Mouse (Mus musculus) myocyte (in vitro differentiated cells): Measurements from ENCODE around the gene Selenon.

Experiments used
- CEBPB ChIP-seq: IDR thresholded peaks from 2 replicates; pipeline ENCODE4 v1.6.1; 2011; ENCODE audit warnings: mild to moderate bottlenecking, moderate library complexity; ENCODE audit not compliant: poor library complexity, insufficient read depth, severe bottlenecking
- E2F4 ChIP-seq: IDR thresholded peaks from one replicate; pipeline ENCODE4 v1.6.1; 2011; ENCODE audit warnings: mild to moderate bottlenecking, control low read depth, moderate library complexity; ENCODE audit not compliant: insufficient read depth
- MAX ChIP-seq: IDR thresholded peaks from one replicate; pipeline ENCODE4 v1.6.1; 2011; ENCODE audit warnings: low read depth, mild to moderate bottlenecking, control low read depth
- MYOD1 ChIP-seq, 3 experiments: IDR thresholded peaks; one replicate each; pipeline ENCODE4 v1.6.1; 2011; ENCODE audit warnings: control low read depth in 2 of 3, low read depth in 2 of 3, mild to moderate bottlenecking in 2 of 3, moderate library complexity in 1 of 3; ENCODE audit not compliant: insufficient read length in 2 of 3, control insufficient read depth in 1 of 3
- MYOG ChIP-seq, 3 experiments: IDR thresholded peaks; one replicate each; pipeline ENCODE4 v1.6.1; 2011; ENCODE audit warnings: control low read depth in 2 of 3, low read depth in 2 of 3, mild to moderate bottlenecking in 2 of 3; ENCODE audit not compliant: insufficient read length in 2 of 3, control insufficient read depth in 1 of 3, insufficient read depth in 1 of 3
- POLR2A ChIP-seq: IDR thresholded peaks from one replicate; pipeline ENCODE4 v1.6.1; 2011; ENCODE audit warnings: low read depth, mild to moderate bottlenecking, control low read depth, moderate library complexity; ENCODE audit not compliant: insufficient read length
- POLR2AphosphoS2 ChIP-seq: IDR thresholded peaks from one replicate; pipeline ENCODE4 v1.6.1; 2011; ENCODE audit warnings: low read depth, control low read depth; ENCODE audit not compliant: insufficient read length
- REST ChIP-seq: IDR thresholded peaks from one replicate; pipeline ENCODE4 v1.6.1; 2011; ENCODE audit warnings: mild to moderate bottlenecking, control low read depth, moderate library complexity; ENCODE audit not compliant: insufficient read depth, insufficient read length
- TCF12 ChIP-seq: IDR thresholded peaks from one replicate; pipeline ENCODE4 v1.6.1; 2011; ENCODE audit warnings: mild to moderate bottlenecking, control low read depth; ENCODE audit not compliant: poor library complexity, insufficient read depth, severe bottlenecking
- TCF3 ChIP-seq: IDR thresholded peaks from one replicate; pipeline ENCODE4 v1.6.1; 2011; ENCODE audit warnings: low read depth, control low read depth; ENCODE audit not compliant: insufficient read length
- USF1 ChIP-seq: IDR thresholded peaks from one replicate; pipeline ENCODE4 v1.6.1; 2011; ENCODE audit warnings: low read depth, mild to moderate bottlenecking, control low read depth, moderate library complexity

DNA sequence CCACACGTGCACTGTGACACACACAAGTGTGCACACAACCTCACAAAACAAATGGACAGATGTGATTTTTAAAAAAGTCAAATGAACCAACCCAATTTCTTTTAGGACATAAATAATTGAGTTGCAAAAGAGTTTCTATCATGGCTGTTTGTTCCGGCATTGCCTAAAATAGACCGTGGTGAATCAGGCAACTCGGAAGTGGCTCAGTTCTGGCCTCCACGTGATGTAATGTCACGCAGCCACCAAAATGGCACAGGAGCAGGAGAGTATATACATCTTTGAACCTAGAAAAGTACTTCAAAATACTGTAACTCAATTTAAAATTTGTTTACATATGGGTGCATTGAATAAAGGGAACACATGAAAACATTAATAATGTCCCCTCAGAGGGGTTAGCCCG lies 34.2 kb upstream of the Selenon start:
- TF ChIP-seq TCF12 (no peak), USF1 (no peak), E2F4 (no peak), POLR2A (no peak), POLR2AphosphoS2 (no peak), MYOD1 (IDR thresholded peaks at IDR 0.05; ENCODE audit: control insufficient read depth in 1 of 3, insufficient read length in 2 of 3, low read depth in 2 of 3) (no peak), MAX (no peak), TCF3 (no peak), CEBPB (no peak), MYOG (IDR thresholded peaks at IDR 0.05; ENCODE audit: control insufficient read depth in 1 of 3, insufficient read depth in 1 of 3, insufficient read length in 2 of 3, low read depth in 2 of 3) (no peak), REST (no peak)
